Mouse (Mus musculus): ENCODE results near the gene Gpc5.

DNA sequence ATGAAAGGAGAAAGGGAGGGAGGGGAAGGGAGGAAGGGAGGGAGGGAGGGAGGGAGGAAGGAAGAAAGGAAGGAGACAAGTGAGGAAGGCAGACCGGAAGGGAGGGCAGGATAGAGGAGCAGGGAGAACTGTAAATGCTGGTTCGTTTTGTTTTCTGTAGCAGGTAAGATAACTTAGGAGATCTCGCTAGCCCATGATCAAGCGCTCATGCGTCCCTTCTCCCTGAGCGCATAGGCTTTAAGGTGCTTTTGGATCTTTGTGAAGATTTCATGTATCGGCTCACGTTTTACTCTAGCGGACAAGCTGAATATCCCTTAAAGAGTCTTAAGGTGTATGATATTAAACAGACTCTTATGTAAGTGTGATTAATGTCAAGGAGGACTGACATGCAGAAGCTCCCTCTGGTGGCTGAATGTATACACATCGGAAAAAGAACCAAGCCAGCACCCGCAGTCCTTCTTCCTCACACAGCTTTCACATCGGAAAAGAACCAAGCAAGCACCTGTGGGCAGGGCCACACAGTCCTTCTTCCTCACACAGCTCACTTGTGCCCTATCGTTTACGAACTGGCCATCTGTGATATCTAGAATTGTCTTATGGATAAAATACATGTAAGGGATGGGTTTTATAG is 301.0 kb downstream of the Gpc5 start:
- TF ChIP-seq CTCF (conservative IDR thresholded peaks at IDR 0.05 in 1 of 2, IDR thresholded peaks at IDR 0.05 in 1 of 2; ENCODE audit: low read depth in 2 of 2, low read length in 2 of 2) (peak; percentile 35 to 63), USF1 (IDR thresholded peaks at IDR 0.05; ENCODE audit: low read depth, low read length) (no peak), TBP (conservative IDR thresholded peaks at IDR 0.05; ENCODE audit: low read depth, low read length) (no peak), TCF12 (IDR thresholded peaks at IDR 0.05; ENCODE audit: low read depth, low read length) (no peak), MYC (IDR thresholded peaks at IDR 0.05; ENCODE audit: low read depth, low read length) (no peak), CHD1 (IDR thresholded peaks at IDR 0.05; ENCODE audit: low read depth, low read length) (no peak), POLR2AphosphoS2 (IDR thresholded peaks at IDR 0.05; ENCODE audit: low read depth, low read length) (no peak), ZNF384 (IDR thresholded peaks at IDR 0.05; ENCODE audit: low read depth, low read length) (no peak), POLR2A (IDR thresholded peaks at IDR 0.05; ENCODE audit: low read depth, low read length) (no peak)

Measured in CH12.LX (cell line).